Mouse (Mus musculus): ENCODE data around the gene Fam19a1.

Gene Fam19a1

GRCm38 (mm10) chr6:96287377-96287776, 174.4 kb downstream of the Fam19a1 start:
- DNase-seq (ENCODE audit: low read depth, low spot score): no peak
- Histone ChIP-seq H3K36me3 (ENCODE audit: control insufficient read depth, insufficient read depth, low read length, poor library complexity, severe bottlenecking) (no peaks in the 10 kb centered on the region), H3K27me3 (ENCODE audit: control insufficient read depth, insufficient read depth, low read length, poor library complexity, severe bottlenecking) (no peaks in the 10 kb centered on the region)

GRCm38 (mm10) chr6:96289672-96290071, 176.7 kb downstream of the Fam19a1 start:
- Histone ChIP-seq H3K27me3 (ENCODE audit: control insufficient read depth, insufficient read depth, low read length, poor library complexity, severe bottlenecking) (no peaks in the 10 kb centered on the region), H3K36me3 (ENCODE audit: control insufficient read depth, insufficient read depth, low read length, poor library complexity, severe bottlenecking) (no peaks in the 10 kb centered on the region)
- no peak for DNase-seq (ENCODE audit: low read depth, low spot score)

- Histone ChIP-seq H3K27me3 (ENCODE audit: control insufficient read depth, insufficient read depth, low read length, poor library complexity, severe bottlenecking) (no peaks in the 10 kb centered on the region), H3K36me3 (ENCODE audit: control insufficient read depth, insufficient read depth, low read length, poor library complexity, severe bottlenecking) (no peaks in the 10 kb centered on the region)
- no peak for DNase-seq (ENCODE audit: low read depth, low spot score)
Observed at GRCm38 (mm10) chr6:96347491-96347890, 234.5 kb downstream of the Fam19a1 start.

GRCm38 (mm10) chr6:96349446-96350025, 236.6 kb downstream of the Fam19a1 start:
- no peaks in the 10 kb centered on the region for H3K27me3 ChIP-seq (ENCODE audit: control insufficient read depth, insufficient read depth, low read length, poor library complexity, severe bottlenecking)
- no peaks in the 10 kb centered on the region for H3K36me3 ChIP-seq (ENCODE audit: control insufficient read depth, insufficient read depth, low read length, poor library complexity, severe bottlenecking)
- no peak for DNase-seq (ENCODE audit: low read depth, low spot score)

- Histone ChIP-seq H3K27me3 (ENCODE audit: control insufficient read depth, insufficient read depth, low read length, poor library complexity, severe bottlenecking) (no peaks in the 10 kb centered on the region), H3K36me3 (ENCODE audit: control insufficient read depth, insufficient read depth, low read length, poor library complexity, severe bottlenecking) (no peaks in the 10 kb centered on the region)
- DNase-seq (ENCODE audit: low read depth, low spot score): no peak
Observed at GRCm38 (mm10) chr6:96369544-96369943, 256.6 kb downstream of the Fam19a1 start.

GRCm38 (mm10) chr6:96372848-96373247, 259.9 kb downstream of the Fam19a1 start:
- no peak for DNase-seq (ENCODE audit: low read depth, low spot score)
- Histone ChIP-seq H3K36me3 (ENCODE audit: control insufficient read depth, insufficient read depth, low read length, poor library complexity, severe bottlenecking) (no peaks in the 10 kb centered on the region), H3K27me3 (ENCODE audit: control insufficient read depth, insufficient read depth, low read length, poor library complexity, severe bottlenecking) (no peaks in the 10 kb centered on the region)

- DNase-seq (ENCODE audit: low read depth, low spot score): no peak
- Histone ChIP-seq H3K36me3 (ENCODE audit: control insufficient read depth, insufficient read depth, low read length, poor library complexity, severe bottlenecking) (no peaks in the 10 kb centered on the region), H3K27me3 (ENCODE audit: control insufficient read depth, insufficient read depth, low read length, poor library complexity, severe bottlenecking) (no peaks in the 10 kb centered on the region)
Observed at GRCm38 (mm10) chr6:96373274-96373673, 260.3 kb downstream of the Fam19a1 start.

- no peak for DNase-seq (ENCODE audit: low read depth, low spot score)
- H3K27me3 ChIP-seq (ENCODE audit: control insufficient read depth, insufficient read depth, low read length, poor library complexity, severe bottlenecking): no peaks in the 10 kb centered on the region
- no peaks in the 10 kb centered on the region for H3K36me3 ChIP-seq (ENCODE audit: control insufficient read depth, insufficient read depth, low read length, poor library complexity, severe bottlenecking)
Observed at GRCm38 (mm10) chr6:96376773-96377172, 263.8 kb downstream of the Fam19a1 start.

GRCm38 (mm10) chr6:96379229-96379628, 266.3 kb downstream of the Fam19a1 start:
- Histone ChIP-seq H3K36me3 (ENCODE audit: control insufficient read depth, insufficient read depth, low read length, poor library complexity, severe bottlenecking) (no peaks in the 10 kb centered on the region), H3K27me3 (ENCODE audit: control insufficient read depth, insufficient read depth, low read length, poor library complexity, severe bottlenecking) (no peaks in the 10 kb centered on the region)
- no peak for DNase-seq (ENCODE audit: low read depth, low spot score)

GRCm38 (mm10) chr6:96384441-96384840, 271.5 kb downstream of the Fam19a1 start:
- Histone ChIP-seq H3K27me3 (ENCODE audit: control insufficient read depth, insufficient read depth, low read length, poor library complexity, severe bottlenecking) (no peaks in the 10 kb centered on the region), H3K36me3 (ENCODE audit: control insufficient read depth, insufficient read depth, low read length, poor library complexity, severe bottlenecking) (no peaks in the 10 kb centered on the region)
- no peak for DNase-seq (ENCODE audit: low read depth, low spot score)

- no peaks in the 10 kb centered on the region for H3K36me3 ChIP-seq (ENCODE audit: control insufficient read depth, insufficient read depth, low read length, poor library complexity, severe bottlenecking)
- no peak for DNase-seq (ENCODE audit: low read depth, low spot score)
- H3K27me3 ChIP-seq (ENCODE audit: control insufficient read depth, insufficient read depth, low read length, poor library complexity, severe bottlenecking): no peaks in the 10 kb centered on the region
Observed at GRCm38 (mm10) chr6:96418866-96419265, 305.9 kb downstream of the Fam19a1 start.

GRCm38 (mm10) chr6:96419704-96420382, 306.9 kb downstream of the Fam19a1 start:
- Histone ChIP-seq H3K36me3 (ENCODE audit: control insufficient read depth, insufficient read depth, low read length, poor library complexity, severe bottlenecking) (no peaks in the 10 kb centered on the region), H3K27me3 (ENCODE audit: control insufficient read depth, insufficient read depth, low read length, poor library complexity, severe bottlenecking) (no peaks in the 10 kb centered on the region)
- DNase-seq (ENCODE audit: low read depth, low spot score): no peak

GRCm38 (mm10) chr6:96420515-96420914, 307.6 kb downstream of the Fam19a1 start:
- Histone ChIP-seq H3K36me3 (ENCODE audit: control insufficient read depth, insufficient read depth, low read length, poor library complexity, severe bottlenecking) (no peaks in the 10 kb centered on the region), H3K27me3 (ENCODE audit: control insufficient read depth, insufficient read depth, low read length, poor library complexity, severe bottlenecking) (no peaks in the 10 kb centered on the region)
- no peak for DNase-seq (ENCODE audit: low read depth, low spot score)

- no peak for DNase-seq (ENCODE audit: low read depth, low spot score)
- no peaks in the 10 kb centered on the region for H3K36me3 ChIP-seq (ENCODE audit: control insufficient read depth, insufficient read depth, low read length, poor library complexity, severe bottlenecking)
- no peaks in the 10 kb centered on the region for H3K27me3 ChIP-seq (ENCODE audit: control insufficient read depth, insufficient read depth, low read length, poor library complexity, severe bottlenecking)
Observed at GRCm38 (mm10) chr6:96429390-96429789, 316.4 kb downstream of the Fam19a1 start.

- no peaks in the 10 kb centered on the region for H3K27me3 ChIP-seq (ENCODE audit: control insufficient read depth, insufficient read depth, low read length, poor library complexity, severe bottlenecking)
- no peaks in the 10 kb centered on the region for H3K36me3 ChIP-seq (ENCODE audit: control insufficient read depth, insufficient read depth, low read length, poor library complexity, severe bottlenecking)
- DNase-seq (ENCODE audit: low read depth, low spot score): no peak
Observed at GRCm38 (mm10) chr6:96432397-96432796, 319.4 kb downstream of the Fam19a1 start.

- no peaks in the 10 kb centered on the region for H3K27me3 ChIP-seq (ENCODE audit: control insufficient read depth, insufficient read depth, low read length, poor library complexity, severe bottlenecking)
- DNase-seq (ENCODE audit: low read depth, low spot score): no peak
- H3K36me3 ChIP-seq (ENCODE audit: control insufficient read depth, insufficient read depth, low read length, poor library complexity, severe bottlenecking): no peaks in the 10 kb centered on the region
Observed at GRCm38 (mm10) chr6:96433896-96434295, 320.9 kb downstream of the Fam19a1 start.
